Mouse (Mus musculus) urinary bladder, adult 18-20 months (tissue): Measurements from ENCODE around the gene Nupr1.
A peak's percentile ranks its signal among the peaks of the same experiment; 100 is the strongest.

Source experiments
- DNase-seq, 2 experiments: peaks; one replicate each; pipeline ENCODE4 v3.0.0; 2022; ENCODE audit warnings: low spot score in 2 of 2, mixed read lengths in 2 of 2

Nupr1 gene

DNA sequence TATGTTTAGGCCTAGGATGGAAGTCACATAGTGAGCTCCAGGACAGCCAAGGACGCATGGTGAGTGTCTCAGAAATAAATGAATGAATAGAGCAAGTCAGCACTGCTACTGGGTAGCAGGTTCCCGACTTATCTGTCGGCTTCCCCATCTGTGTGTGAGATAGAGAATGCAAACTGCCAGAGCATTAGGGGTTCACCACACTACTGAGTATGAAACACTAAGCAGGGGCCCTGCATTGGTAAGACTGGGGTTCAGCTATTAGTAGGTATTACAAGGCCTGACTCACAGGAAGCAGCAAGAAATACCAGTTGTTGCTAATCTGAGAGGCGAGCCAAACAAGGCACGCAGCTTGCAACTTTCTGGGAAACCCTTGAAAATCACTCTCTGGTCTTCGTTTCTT, 31.7 kb downstream of the Nupr1 start:
- DNase-seq: no peak

DNA sequence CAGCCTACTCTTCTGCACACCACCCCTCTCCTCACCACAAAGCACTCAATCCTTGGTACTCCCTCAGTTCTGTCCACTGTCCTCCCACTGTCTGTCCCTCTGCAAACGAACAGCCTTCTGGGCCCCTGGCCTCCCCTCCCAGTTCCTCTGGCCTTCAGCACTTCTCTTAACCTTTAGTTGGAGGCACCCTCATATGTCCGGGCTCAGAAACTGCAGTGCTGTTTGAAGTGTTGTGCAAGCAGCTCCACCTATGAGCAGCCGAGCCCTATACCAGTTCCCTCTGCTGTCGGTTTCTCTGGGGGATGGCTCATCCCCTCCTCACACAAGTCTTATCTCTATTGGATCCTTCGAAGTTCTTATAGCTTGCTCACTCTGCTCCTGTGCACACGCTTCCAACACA, 34.2 kb downstream of the Nupr1 start:
- DNase-seq: no peak

DNA sequence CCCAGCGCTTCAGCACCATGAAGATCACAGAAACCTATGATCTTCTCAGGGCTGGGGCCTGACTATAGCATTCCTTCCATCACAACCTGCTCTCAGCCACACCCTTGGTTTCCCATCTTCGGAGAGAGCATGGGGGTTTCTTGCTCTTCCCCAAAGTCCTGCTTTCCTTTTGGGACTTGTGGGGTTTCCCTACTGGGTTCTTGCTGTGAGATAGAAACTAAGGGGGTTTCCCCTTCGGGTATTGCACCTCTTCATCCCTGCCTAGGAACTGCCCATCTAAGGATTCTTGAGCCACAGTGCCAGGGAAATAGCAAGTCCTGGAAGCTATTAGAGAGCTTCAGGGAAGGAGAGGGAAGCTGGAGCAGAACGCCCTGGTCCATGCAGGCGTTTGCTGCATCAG, 34.8 kb downstream of the Nupr1 start:
- no peak for DNase-seq

- DNase-seq: no peak
Observed at GRCm38 (mm10) chr7:126594862-126595561, 35.6 kb downstream of the Nupr1 start, which contains the start of gene Il27. Gene Il27 (minus strand): TSS chr7:126594941.

DNA sequence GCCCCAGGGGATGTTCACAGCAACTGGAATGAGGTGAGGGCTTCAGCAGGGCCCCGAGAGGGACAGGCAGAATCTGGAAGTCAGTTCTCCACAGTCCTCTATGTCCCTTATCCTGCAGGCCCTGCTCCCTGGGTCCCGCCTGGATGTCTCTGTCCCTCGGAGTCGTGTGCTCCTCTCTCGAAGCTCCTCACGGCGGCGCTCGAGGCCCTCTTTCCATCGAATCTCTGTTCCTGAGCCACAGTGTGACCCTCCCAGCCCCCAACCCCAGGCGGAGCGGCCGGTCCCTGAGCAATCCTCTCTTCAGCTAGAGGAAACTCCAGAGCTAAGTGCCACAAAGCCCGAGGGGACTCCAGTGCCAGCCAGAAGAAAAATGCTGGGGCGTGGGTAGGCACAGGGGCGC, 42.9 kb downstream of the Nupr1 start:
- peak in 1 of 2 experiments; percentile 32 for DNase-seq

- no peak for DNase-seq
Observed at GRCm38 (mm10) chr7:126586839-126587238, 43.8 kb downstream of the Nupr1 start.

DNA sequence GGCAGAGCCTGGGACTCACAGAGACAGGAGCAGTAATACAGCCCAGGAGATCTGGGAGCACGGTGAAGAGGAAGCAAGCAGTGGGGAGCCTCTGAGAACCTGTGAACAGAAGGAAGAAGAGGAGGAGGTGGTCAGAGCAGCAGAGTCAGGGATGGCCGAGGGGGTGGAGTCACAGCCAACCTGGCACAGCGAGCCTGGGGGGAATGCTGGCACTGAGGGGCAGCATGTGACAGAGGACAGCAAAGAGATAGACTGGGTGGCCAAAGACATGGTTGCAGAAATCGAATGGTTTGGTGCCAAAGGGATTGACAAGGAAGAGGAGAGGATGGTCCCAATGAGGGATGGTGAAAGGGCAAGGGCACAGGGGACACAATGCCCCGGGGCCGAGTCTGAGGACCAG, 44.9 kb downstream of the Nupr1 start, which contains the start of gene Cln3:
Gene Cln3 (minus strand): TSS at position 101 of the 400 bp plus-strand sequence.
- DNase-seq: no peak

DNA sequence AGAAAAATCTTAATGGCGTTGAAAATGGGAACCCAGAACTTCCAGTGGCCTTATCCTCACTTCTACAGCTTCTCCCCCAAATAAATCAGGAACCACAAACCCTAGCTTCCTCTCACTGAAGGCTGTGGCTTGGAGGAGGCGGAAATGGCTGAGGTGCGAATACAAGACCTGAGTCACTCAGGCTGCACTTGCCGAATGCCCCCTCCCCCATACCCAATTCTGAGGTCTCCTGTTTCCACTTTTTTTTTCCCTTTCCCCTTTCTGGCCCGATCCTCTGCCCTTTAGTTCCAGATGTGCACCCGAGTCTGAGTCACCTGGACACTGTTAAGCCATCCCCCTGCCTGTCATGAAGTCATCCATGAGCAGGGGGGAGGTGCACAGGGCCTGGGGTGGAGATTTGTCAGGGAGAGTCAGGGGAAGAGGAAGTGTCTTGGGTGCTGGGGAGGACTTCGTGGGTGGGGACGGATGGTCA, 46.1 kb downstream of the Nupr1 start, which contains the start of gene Apobr:
Gene Apobr (plus strand): TSS at position 437 of the 472 bp plus-strand sequence.
- DNase-seq: no peak

GRCm38 (mm10) chr7:126583761-126584160, 46.9 kb downstream of the Nupr1 start:
- no peak for DNase-seq

- DNase-seq: peak; percentile 74 to 80
Observed at GRCm38 (mm10) chr7:126583251-126583709, 47.4 kb downstream of the Nupr1 start.

- DNase-seq: peak in 1 of 2 experiments; percentile 35
Observed at GRCm38 (mm10) chr7:126582759-126583158, 47.9 kb downstream of the Nupr1 start.

DNA sequence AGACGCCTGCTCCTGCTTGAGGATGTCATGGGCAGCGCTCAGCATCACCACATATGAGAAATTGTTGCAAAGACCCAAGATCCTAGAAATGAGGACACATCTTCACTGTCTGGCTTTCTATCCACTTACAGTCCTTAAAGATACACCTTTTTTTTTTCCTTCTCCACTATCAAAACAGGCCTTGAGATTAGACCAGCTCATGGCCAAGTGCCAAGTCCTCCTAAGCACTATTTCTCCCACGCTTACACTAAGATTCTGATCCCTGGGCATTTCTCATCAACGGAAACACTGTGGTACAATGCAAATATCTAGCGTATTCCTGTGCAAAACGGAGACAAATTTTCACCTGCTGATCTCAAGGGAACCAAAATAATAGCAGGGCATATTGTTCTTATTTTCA, 49.0 kb downstream of the Nupr1 start:
- no peak for DNase-seq

- DNase-seq: peak in 1 of 2 experiments; percentile 49
Observed at GRCm38 (mm10) chr7:126579172-126579571, 51.5 kb downstream of the Nupr1 start.

- DNase-seq: no peak
Observed at GRCm38 (mm10) chr7:126576946-126577345, 53.7 kb downstream of the Nupr1 start.
